Mouse (Mus musculus) megakaryocyte progenitor cell, adult 5-6 weeks (primary cell): Measurements from ENCODE around the gene Cramp1l. TPM values are rescaled to one million over a fixed set of nuclear protein-coding genes. Genes with fewer than 3 reads are reported as not detected.
A peak's percentile ranks its signal among the peaks of the same experiment; 100 is the strongest.

ENCODE experiments used
- ATAC-seq: replicated peaks from 2 replicates; pipeline ENCODE4 v1.8.0; 2016; ENCODE audit warnings: mild to moderate bottlenecking, moderate TSS enrichment, inconsistent platforms; ENCODE audit not compliant: poor library complexity
- total RNA-seq, 2 experiments: library from RNA; stranded (forward) in 1 of 2; stranded (reverse) in 1 of 2; fragments of 157-497, 149-512 nt in 1 of 2; fragments of 200-1000 nt in 1 of 2; gene quantifications; 2 replicates each; pipeline versions ENCODE4 v1.2.3 to v1.2.4; 2015 to 2017

Gene Cramp1l
- total RNA-seq (2015) (21.4 and 21.9 TPM in 2 replicates), total RNA-seq (2017) (7.7 and 8.5 TPM in 2 replicates)

DNA sequence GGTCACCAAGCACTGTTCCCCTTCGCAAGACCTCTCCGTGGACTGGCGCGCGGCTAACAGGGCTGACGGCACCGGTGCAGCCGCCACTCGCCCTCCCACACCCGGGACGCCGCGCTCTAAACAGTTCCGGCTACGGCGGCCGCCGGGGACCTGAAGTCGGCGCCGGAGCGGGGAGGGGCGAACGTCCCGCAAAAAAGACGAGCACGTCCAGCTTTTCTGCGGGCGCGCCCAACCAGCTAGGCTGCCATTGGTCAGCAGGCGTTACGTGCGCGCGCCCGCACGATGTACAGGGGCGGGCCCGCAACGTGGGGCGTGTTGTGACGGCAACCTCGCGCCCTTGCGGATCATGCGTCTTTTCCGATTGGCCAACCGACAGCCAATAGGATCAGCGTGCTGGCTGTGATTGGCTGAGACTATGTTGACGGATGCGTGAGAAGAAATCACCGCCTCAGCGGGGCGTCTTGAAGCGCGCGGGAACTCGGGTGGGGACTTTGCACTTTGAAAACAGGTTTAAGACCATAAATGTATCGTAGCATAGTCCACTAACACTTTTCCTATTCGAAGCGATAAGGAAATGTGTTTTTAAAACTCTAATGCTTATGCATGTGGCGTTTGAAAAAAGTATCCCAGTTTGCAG, at the start of gene Cramp1l, which contains the start of gene Ift140:
Cramp1l (minus strand) TSS at position 134 of the 637 bp plus-strand sequence.
Ift140 (plus strand) TSS at position 431 of the 637 bp plus-strand sequence.
- peak; percentile 87 for ATAC-seq

DNA sequence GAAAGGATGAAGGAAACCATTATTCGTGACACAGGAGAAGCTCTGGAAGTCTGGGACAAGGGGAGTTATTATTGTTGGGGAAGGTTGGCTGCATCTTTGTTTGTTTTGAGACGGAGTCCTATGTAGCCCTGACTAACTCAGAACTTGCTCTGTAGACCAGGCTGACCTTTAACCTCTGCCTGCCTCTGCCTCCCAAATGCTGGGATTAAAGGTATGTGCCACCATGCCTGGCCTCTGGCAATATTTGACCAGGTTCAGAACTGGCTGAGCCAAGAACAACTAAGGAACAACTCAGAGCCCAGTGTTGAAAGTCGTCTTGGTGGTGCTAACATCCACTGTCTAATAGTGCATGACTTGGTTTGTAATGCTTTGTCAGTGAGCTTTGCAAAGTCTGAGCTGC, 49.6 kb upstream of the Cramp1l start:
- no peak for ATAC-seq

DNA sequence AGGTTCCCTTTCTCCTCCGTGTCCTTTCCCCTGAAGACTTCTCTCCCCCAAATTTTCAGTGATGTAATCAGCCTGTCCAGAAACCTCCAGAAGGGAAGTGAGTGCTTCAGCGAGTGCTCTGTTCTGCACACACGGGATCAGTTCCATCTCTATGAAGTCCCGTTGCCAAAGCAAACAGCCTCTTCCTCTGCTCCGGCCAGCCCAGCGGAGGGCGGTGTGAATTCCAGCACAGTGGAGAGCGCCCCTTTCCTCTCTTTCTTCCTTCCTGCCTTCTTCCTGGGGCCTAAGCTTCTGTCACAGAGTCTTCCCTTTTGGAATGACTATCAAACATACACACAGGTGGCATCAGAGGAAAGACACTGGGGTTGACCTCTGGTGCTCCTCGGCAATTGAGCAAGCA, 48.8 kb upstream of the Cramp1l start:
- ATAC-seq, result no peak

DNA sequence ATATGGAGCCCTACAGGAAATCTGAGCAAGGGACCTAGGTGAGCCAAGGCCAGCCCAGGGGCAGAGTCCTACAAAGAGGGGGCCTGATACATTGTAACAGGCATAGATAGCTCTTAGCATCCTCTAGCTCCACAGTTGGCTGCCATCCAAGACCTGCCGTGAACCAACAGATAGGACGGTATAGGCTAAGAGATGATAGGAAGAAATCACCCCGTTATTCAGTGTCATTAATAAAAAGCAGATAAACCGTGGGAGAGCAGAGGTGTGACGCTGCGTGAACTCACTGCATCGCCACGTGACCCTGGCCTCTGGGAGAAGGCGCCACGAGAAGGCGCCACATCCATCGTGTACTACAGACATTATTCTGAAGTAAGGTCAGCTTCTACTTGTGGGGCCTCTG, 48.3 kb upstream of the Cramp1l start:
- peak; percentile 88 for ATAC-seq

DNA sequence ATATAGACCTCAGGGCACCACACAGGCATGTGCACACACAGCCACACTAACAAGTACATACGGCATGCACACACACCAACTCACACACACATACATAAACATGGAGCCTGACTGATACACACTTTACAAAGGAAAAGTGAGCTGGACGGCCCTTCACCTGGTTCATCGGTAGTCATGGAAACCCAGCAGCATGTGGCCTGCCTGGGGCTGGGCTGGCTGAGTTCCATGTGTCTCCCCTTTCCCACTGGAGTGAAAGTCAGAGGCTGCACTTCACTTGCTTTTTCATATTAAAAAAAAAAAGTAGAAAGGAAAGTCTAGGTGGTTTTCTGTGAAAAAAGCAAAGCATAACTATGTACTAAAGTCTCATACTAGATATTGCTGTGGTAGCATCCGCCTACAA, 47.7 kb upstream of the Cramp1l start:
- ATAC-seq, result no peak

DNA sequence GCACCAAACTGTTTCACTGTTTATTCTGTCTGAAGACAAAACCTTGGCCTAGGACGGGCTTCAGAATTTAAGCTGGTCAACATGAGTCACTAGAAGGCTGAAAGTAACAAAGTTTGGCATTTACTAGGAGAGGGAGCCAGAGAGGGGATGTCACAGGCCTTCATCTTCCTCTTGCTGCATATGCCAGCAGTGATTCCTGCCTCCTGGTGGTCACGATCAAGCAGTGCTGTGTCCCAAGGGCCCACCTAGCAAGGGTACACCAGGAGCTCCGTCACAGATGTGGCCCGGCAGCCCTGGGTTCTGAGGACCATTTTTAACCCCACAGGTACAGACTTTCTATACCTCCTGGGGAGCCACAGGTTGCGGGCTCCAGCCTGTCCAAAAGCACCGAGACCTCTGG, 41.5 kb upstream of the Cramp1l start:
- ATAC-seq, result no peak

DNA sequence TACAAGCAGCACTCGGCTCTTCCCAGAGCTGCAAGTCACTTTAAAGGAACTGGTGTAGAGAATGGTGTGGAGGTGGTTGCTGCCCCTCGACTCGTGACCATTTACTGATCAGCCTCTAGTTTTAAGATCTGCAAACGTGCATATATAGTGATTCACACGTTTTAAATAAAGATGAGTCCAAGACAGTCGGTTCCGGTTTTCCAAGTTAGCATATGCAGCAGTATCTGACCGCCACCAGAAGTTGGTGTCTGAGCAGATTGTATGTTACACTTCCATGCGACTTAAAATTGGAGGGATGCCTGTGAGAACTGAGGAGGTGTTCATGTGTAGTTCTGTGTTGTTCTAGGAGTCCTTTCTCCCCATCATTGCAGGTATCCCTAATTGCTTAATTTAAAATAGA, 37.7 kb upstream of the Cramp1l start:
- ATAC-seq, result no peak

DNA sequence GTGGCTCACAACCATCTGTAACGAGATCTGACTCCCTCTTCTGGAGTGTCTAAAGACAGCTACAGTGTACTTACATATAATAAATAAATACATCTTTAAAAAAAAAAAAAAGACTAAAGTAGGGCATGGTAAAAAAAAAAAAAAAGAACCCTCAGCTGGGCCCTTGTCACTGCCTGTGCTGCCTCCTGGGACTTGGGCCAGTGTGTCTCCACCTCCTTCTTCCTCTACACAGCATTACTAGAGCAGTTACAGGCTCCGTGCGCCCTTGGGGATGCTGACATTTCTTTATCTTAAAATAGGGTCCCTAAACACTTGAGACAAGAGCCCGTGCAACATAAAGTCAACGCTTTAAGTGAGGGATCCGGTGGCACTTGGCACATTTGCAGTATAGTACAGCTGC, 31.6 kb upstream of the Cramp1l start:
- no peak for ATAC-seq

DNA sequence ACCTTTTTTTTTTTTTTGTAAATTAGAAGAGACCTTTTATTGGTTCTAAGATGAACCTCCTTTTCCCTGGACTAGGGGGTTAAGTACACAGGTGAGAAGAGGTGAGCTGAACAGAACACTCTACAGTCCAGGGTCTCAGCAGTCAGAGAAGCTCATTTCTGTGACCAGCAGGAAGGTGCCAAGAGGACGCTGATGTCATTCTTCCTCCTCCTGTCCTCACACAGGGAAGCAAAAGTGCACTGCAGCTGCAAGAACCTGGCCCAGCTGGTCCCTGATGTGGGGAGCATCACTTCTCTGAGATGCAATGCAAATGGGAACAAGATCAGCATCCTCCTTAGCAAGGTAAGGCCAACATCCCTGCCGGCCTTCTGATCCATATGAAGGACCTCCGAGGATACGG, 29.7 kb upstream of the Cramp1l start:
- ATAC-seq, result no peak

DNA sequence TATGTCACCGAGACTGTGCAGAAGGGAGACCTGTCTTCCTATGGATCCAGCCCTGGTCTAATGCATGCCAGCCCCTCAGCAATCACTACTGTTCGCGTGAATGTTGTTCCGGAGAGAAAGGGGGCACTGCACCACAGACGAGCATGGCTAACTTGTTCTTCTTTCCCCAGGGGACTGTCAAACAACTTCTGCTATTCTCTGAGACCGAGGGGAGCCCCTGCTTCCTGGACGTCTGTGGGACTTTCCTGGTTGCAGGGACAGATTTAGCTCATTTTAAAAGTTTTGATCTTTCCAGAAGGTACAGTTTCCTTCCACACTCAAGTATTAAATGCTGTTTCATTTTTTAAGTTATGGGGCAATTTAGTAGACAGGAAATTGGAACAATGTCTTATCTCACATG, 29.3 kb upstream of the Cramp1l start:
- ATAC-seq, result 0 out of 2 replicates have a peak, but pooled peaks have one; percentile 17

DNA sequence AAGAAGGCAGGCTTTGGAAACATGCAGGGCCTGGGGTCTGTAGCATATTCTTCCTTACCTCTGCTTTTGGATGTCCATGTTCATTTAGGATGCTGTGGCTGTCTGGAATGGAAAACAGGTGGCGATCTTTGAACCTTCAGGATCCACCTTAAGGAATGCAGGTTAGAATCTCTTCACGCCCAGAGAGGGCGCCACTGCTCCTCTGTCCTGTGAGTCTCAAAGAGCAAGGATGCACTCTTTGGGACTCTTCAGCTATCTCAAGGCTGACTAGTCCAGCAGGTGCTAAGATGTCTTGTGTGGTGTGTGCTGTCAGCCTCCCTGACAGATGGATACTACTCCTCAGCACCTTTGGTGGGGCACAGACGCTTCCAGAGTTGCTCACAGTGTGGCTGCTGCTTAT, 20.6 kb upstream of the Cramp1l start:
- ATAC-seq, result no peak

DNA sequence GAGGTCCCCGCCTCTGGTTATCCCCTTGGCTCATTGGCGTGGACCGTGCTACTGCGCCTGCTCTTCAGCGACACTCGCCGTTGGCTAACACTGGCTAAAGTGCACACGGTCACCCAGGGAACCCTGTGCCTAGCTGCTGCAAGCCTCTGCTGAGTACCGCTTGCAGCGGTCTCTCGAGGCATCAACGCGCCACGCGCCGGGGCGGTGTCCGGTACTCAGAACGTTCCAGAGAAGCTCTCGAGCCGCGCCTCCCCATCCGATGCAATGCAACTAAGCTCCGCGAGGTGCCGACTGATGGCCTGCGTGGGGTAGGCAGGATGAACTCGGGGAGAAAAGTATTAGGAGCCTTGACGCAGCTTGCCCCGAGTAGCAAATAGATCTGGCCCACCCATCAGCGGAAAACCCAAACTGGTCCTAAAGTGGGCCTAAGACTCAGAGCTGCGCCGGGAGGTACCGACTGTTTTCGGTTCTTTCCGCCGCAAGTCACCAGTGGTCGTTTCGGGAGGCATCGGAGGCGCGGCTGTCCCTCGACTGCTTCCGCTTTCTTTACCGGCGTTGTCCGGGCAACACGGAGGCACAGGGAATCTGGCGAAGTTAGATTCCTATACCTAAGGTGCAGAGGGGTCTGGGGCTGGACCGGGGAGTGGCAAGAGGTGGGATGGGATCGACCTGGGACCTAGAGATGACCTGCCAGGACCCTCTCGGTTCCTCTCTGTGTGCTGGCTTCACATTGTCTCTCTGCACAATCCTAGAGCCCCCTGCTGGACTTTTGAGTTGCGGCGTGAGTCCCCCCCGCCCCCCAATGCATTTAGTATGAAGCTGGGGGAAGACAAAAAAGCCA, 924 bp upstream of the Cramp1l start:
- ATAC-seq, result peak; percentile 56

DNA sequence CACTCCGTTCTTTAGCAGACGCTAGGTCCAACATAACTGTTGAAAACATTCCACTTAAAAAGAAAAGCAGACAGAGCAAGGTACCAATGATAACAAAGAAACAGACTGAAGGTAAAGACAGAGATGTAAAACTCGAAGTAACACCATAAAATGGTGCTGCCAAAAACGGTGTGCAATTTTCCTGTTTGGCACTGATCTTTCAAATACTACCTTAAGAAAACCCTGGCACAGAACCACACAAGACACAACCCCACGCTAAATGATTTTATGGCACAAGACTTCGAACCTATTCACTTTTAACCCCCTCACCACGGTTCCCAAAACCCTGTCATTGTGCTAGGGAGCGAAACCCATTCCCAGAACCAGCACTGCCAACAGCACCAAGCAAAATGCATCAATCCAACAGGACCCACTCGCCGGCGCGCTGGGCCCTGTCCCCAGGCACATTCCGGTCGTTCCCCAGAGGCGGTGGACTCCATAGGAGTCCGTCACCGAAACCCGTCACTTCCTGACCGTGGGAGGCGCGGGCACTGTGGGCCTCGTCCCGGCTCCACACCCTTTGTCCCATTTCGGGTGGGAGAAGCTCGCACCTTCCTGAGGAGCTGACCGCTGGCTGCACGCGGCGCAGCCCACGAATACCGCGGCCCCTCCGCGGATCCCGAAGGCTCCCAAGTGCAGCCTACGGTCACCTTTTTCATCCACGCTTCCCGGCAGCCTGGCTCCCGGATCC, 582 bp downstream of the Cramp1l start:
- no peak for ATAC-seq

DNA sequence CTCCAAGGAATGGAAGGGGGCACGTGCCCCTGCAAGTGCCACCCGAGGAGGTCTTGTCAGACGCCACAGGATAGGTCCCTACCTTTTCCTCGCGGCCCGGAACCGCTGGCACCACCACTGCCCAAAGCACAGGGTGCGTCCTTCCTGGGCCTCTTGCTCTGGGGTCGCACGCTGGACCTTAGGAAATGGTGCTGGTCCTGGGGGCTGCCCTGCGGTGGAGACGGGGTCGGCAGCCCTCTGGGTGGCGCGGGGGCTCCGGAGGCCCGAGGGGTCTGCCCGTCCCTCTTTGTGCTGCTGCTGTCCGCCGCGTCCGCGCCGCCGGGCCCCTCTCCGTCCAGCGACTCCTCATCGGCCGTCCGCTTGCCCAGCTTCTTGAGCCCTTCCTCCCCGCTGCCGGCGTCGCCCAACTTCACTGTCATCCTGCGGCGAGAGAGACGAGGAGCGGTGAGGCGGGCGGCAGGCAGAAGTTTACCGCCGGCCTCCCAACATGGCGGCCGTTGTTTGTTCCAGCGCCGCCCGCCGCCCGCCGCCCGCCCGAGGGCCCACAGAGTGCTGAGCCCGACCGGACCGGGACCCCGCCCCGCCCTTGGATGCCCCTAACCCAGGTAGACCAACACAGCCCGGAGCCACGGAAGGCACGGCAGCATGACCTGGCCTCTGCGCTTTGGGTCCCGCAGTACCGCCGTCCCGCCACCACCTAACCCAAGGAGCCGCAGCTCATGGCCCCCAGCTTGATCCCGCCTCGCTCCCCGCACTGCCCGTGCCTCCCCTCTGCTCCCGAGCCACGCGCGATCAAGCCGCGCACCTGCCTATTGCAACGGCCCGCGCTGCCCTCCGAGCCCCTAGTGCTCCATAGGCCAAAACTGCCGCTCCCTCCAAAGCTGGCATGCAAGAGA, 1.7 kb downstream of the Cramp1l start:
- peak; percentile 16 for ATAC-seq

DNA sequence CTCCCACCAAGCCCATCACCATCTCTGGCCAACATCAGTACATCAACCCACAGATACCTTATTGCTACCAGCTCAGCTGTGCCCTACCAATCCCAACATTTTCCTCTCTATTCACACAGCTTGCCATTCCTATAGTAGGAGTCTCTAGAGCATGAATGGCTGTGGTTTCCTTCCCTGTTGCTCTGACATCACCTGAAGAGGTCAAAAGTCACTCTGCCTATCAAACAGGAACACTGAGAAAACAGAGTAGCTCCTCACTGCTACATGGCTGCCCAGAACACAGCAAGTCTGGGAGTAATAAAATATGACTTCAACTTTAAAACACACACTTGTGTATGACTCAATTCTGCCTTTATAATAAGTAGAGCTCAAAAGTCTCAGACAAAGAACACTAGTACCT, 8.1 kb downstream of the Cramp1l start:
- ATAC-seq, result no peak

DNA sequence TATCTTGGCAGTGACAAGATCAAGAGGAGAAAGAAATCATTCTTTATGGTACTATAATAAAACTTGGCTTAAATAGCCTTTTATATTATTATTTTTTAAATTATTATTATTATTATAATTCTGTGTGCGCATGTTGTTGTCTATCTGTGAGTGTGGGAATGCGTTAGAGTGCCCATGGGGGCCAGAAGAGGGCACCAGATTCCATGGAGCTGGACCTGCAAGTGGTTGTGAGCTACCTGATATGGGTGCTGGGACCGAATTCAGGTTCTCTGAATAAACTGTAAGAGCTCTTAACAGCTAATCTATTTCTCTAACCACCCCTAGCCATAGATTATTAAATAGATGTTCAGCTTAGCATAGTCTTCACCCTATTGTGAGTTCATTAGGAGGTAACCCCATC, 10.5 kb downstream of the Cramp1l start:
- ATAC-seq, result no peak

DNA sequence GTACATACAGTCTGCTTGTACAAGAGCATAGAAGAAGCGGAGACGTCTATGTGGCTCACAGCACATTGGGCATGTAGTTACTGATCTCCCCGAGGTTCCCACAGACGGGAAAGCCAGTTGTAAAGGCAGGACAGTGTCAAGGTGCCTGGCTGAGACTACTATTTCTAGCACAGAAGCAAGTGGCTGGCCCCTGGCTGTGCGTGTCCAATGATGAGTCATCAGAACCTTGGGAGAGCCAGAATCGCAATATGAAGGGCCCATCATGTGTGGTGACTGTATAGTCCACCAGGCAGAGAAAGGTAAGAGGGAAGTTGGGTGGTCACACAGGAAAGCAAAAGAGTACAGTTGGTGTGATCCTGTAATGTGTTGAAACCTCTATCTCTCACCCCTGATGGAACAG, 20.9 kb downstream of the Cramp1l start:
- no peak for ATAC-seq

DNA sequence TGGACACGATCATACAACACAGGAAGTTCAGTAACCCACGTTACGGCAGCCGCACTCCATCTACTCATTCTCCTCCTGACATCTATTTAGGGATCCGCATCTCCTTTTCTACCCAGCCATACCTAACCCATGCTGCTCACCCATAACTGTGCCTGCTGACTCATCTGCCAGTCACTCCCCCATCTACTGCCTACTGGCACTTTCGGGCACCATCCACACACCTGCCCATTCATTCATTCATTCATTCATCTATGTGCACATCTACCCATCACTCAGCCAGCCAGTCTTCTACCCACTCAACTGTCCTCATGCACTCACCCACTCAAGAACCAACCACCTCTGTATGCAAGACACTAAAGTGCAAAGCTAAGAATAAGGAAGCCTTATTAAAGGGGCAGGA, 28.4 kb downstream of the Cramp1l start:
- ATAC-seq, result no peak

DNA sequence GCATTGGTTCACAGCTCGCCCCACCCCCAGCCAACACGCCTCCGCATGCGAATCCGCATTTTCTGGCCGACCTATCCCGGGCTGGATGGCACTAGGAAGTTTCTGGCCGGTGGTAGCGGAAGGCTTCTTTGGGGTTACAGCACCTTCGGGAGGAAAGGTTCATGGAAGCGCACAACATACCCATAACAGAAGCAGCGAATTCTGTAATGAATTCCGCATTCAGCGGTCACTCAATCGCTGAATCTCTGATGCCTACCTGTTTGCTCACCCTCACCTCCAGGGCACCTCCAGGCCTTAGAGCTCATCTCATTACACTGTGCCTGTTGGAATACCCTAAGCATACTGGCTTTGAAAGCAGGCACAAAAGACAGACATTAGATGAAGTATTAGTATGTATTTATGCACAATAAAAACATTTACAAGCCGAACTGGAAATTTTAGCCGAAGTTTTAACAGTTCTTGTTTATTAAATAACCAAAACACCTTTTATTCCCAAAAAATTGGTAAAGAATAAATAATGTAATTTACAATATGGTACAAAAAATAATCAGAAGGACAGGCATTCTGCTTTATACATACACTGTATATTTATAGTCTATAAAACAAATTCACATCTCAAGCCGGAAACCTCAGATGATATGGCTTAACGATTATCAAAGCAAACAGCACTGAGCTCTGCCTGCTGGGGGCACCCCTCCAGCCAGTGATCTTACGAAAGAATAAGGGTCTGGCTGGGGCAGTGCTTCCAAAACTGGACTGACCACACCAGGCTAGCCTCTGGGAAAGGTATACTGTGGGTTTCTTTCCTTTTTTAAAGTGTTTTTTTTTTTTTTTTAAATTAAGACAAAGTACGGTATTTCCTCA, 54.5 kb downstream of the Cramp1l start:
- no peak for ATAC-seq
